Mouse (Mus musculus) midbrain, postnatal 0 days (tissue): ENCODE measurements around the gene Klhdc4. TPM values are rescaled to one million over a fixed set of nuclear protein-coding genes. Genes with fewer than 3 reads are reported as not detected.

Experiments
- ATAC-seq: fragments of 200-750 bp; cut with Nextera tagmentation; 2 replicates; pipeline ENCODE4 v1.8.0; 2017; ENCODE audit warnings: moderate number of reproducible peaks, mild to moderate bottlenecking, moderate TSS enrichment, moderate library complexity; ENCODE audit not compliant: low FRiP score
- DNase-seq: peaks from one replicate; pipeline ENCODE4 v3.0.0-alpha.2; 2015; ENCODE audit warnings: low spot score
- H3K27ac ChIP-seq: fragments of 300-500 bp; sonication (generic); 2 replicates; pipeline ENCODE4 v1.5.1; 2014; ENCODE audit warnings: low read depth, mild to moderate bottlenecking, low read length, mixed read lengths
- H3K27me3 ChIP-seq: fragments of 300-500 bp; sonication (generic); 2 replicates; pipeline ENCODE4 v1.6.1; 2014; ENCODE audit warnings: low read length, control low read depth, mixed read lengths; ENCODE audit not compliant: insufficient read depth
- H3K36me3 ChIP-seq: fragments of 300-500 bp; sonication (generic); 2 replicates; pipeline ENCODE4 v1.6.1; 2014; ENCODE audit warnings: low read length, control low read depth, mixed read lengths; ENCODE audit not compliant: insufficient read depth
- H3K4me1 ChIP-seq: fragments of 300-500 bp; sonication (generic); 2 replicates; pipeline ENCODE4 v1.6.1; 2014; ENCODE audit warnings: mild to moderate bottlenecking, control low read depth, antibody characterized with exemption, low read length, mixed read lengths; ENCODE audit not compliant: insufficient read depth
- H3K4me2 ChIP-seq: fragments of 300-500 bp; sonication (generic); 2 replicates; pipeline ENCODE4 v1.6.1; 2014; ENCODE audit warnings: low read depth, mild to moderate bottlenecking, low read length, mixed read lengths; ENCODE audit not compliant: poor library complexity, severe bottlenecking
- H3K4me3 ChIP-seq: fragments of 300-500 bp; sonication (generic); 2 replicates; pipeline ENCODE4 v1.5.1; 2014; ENCODE audit warnings: low read depth, mild to moderate bottlenecking, low read length, moderate library complexity
- H3K9ac ChIP-seq: fragments of 300-500 bp; sonication (generic); replicated peaks from 2 replicates; pipeline ENCODE4 v1.6.1; 2014; ENCODE audit warnings: mild to moderate bottlenecking, low read length, moderate library complexity, mixed read lengths; ENCODE audit not compliant: poor library complexity, severe bottlenecking
- H3K9me3 ChIP-seq: fragments of 300-500 bp; sonication (generic); 2 replicates; pipeline ENCODE4 v1.6.1; 2016; ENCODE audit warnings: low read length, control low read depth
- CTCF ChIP-seq: IDR thresholded peaks from 2 replicates; pipeline ENCODE4 v1.5.1; 2016; ENCODE audit warnings: antibody characterized with exemption, mild to moderate bottlenecking
- WGBS: fragments of 180-500 bp; shearing (Covaris S2); extraction: QIAGEN DNeasy Blood & Tissue Kit; methylation state at CpG from one replicate; pipeline ENCODE4 v1.1.7; 2014; 5-methylcytosine and 5-hydroxymethylcytosine counted together
- polyA plus RNA-seq: library from polyadenylated mRNA; unstranded; fragments of >200 nt; fragmentation: Nextera tagmentation; extraction: Ambion mirVana; gene quantifications from 2 replicates; pipeline ENCODE4 v1.2.1, GENCODE M21; 2015
- total RNA-seq: library from RNA; depleted of rRNA; stranded (reverse); fragments of >200 nt; gene quantifications from 2 replicates; pipeline ENCODE4 v1.2.3, GENCODE M21; 2014

The Klhdc4 gene
- total and polyA plus RNA-seq, 2 experiments from 2014 or later = 30.7 to 38.3 TPM

- Histone ChIP-seq H3K36me3 (no peaks in the 10 kb centered on the region), H3K9ac (no peak overlapping the region), H3K9me3 (no peaks in the 10 kb centered on the region), H3K27ac (no peak overlapping the region), H3K4me2 (no peak overlapping the region), H3K4me1 (peaks cover 6% of the 10 kb centered on the region; the same call in 1 of the 2 replicates), H3K4me3 (no peak overlapping the region), H3K27me3 (no peaks in the 10 kb centered on the region)
- DNase-seq (no peak), ATAC-seq (no peak)
- 66% methylated on average over 6 of the region's 6 CpGs for WGBS
- no peak for TF ChIP-seq CTCF
Observed at GRCm38 (mm10) chr8:121847987-121848386, 18.6 kb upstream of the Klhdc4 start.

GRCm38 (mm10) chr8:121847261-121847822 lies 18.0 kb upstream of the Klhdc4 start:
- no peak overlapping the region for H3K27ac ChIP-seq
- no peak for TF ChIP-seq CTCF
- H3K36me3 ChIP-seq = no peaks in the 10 kb centered on the region
- 69% methylated on average over 10 of the region's 10 CpGs for WGBS
- H3K9ac ChIP-seq = no peak overlapping the region
- ATAC-seq (no peak), DNase-seq (no peak)
- H3K4me1 ChIP-seq = peaks cover 6% of the 10 kb centered on the region; the same call in 1 of the 2 replicates
- no peak overlapping the region for H3K4me3 ChIP-seq
- no peak overlapping the region for H3K4me2 ChIP-seq
- H3K27me3 ChIP-seq = no peaks in the 10 kb centered on the region
- H3K9me3 ChIP-seq = no peaks in the 10 kb centered on the region

GRCm38 (mm10) chr8:121846815-121847214 lies 17.4 kb upstream of the Klhdc4 start:
- Histone ChIP-seq H3K4me1 (peaks cover 5% of the 10 kb centered on the region; the same call in 1 of the 2 replicates), H3K9ac (no peak overlapping the region), H3K27ac (no peak overlapping the region), H3K36me3 (no peaks in the 10 kb centered on the region), H3K27me3 (no peaks in the 10 kb centered on the region), H3K4me2 (no peak overlapping the region), H3K9me3 (no peaks in the 10 kb centered on the region), H3K4me3 (no peak overlapping the region)
- DNase-seq = no peak
- no peak for ATAC-seq
- no peak for TF ChIP-seq CTCF

- H3K27ac ChIP-seq = no peak overlapping the region
- DNase-seq (no peak), ATAC-seq (no peak)
- H3K4me2 ChIP-seq = no peak overlapping the region
- H3K4me3 ChIP-seq = no peak overlapping the region
- no peak for TF ChIP-seq CTCF
- H3K27me3 ChIP-seq = no peaks in the 10 kb centered on the region
- H3K9me3 ChIP-seq = no peaks in the 10 kb centered on the region
- no peaks in the 10 kb centered on the region for H3K36me3 ChIP-seq
- no peaks in the 10 kb centered on the region for H3K4me1 ChIP-seq
- no peak overlapping the region for H3K9ac ChIP-seq
- WGBS = 43% methylated on average over 6 of the region's 7 CpGs
Observed at GRCm38 (mm10) chr8:121844765-121845164, 15.4 kb upstream of the Klhdc4 start.

- H3K9me3 ChIP-seq = no peaks in the 10 kb centered on the region
- no peak for ATAC-seq
- H3K4me3 ChIP-seq = no peak overlapping the region
- no peak for TF ChIP-seq CTCF
- H3K4me1 ChIP-seq = no peaks in the 10 kb centered on the region
- no peak overlapping the region for H3K4me2 ChIP-seq
- WGBS = 74% methylated on average over 3 of the region's 3 CpGs
- H3K27ac ChIP-seq = no peak overlapping the region
- no peaks in the 10 kb centered on the region for H3K27me3 ChIP-seq
- H3K9ac ChIP-seq = no peak overlapping the region
- no peaks in the 10 kb centered on the region for H3K36me3 ChIP-seq
- DNase-seq = no peak
Observed at GRCm38 (mm10) chr8:121843184-121843733, 13.9 kb upstream of the Klhdc4 start.

GRCm38 (mm10) chr8:121842064-121842955 lies 12.9 kb upstream of the Klhdc4 start:
- Histone ChIP-seq H3K27me3 (no peaks in the 10 kb centered on the region), H3K27ac (no peak overlapping the region), H3K4me3 (no peak overlapping the region), H3K4me2 (no peak overlapping the region), H3K9ac (no peak overlapping the region), H3K9me3 (no peaks in the 10 kb centered on the region), H3K4me1 (no peaks in the 10 kb centered on the region), H3K36me3 (no peaks in the 10 kb centered on the region)
- 88% methylated on average over 8 of the region's 8 CpGs for WGBS
- no peak for TF ChIP-seq CTCF
- ATAC-seq = no peak
- no peak for DNase-seq
